Mouse (Mus musculus): ENCODE results near the gene Itgb2l. TPM values are rescaled to one million over a fixed set of nuclear protein-coding genes. Genes with fewer than 3 reads are reported as not detected.

The Itgb2l gene
- polyA plus RNA-seq, 1 experiment from 2014 or later: not detected

DNA sequence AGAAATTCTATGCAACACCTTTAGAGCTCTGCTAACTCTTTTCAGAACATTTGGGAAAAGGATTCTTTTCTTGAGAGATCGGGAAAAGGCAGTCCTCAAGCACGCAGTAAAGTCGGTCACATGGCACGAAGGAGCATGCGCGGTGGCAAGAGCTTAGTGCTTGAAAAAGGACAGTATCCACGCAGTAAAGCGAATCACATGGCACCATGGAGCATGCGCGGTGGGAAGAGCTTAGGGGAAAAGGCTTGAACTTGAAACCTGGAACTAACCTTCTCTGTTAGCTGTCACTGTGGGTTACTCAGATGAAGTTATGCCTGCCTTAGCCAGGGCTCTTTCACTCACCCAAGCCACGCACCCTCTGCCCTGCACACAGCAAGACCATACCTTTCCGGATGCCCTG is 62.0 kb downstream of the Itgb2l start:
- Histone ChIP-seq H3K4me2 (replicated peaks) (no peak overlapping the region), H3K36me3 (no peaks in the 10 kb centered on the region), H3K27ac (no peak overlapping the region), H3K9ac (no peak overlapping the region), H3K4me1 (0 out of 2 replicates have a peak, but pooled peaks cover 4% of the 10 kb centered on the region), H3K27me3 (no peaks in the 10 kb centered on the region), H3K9me3 (no peaks in the 10 kb centered on the region), H3K4me3 (no peak overlapping the region)
- WGBS: 89% methylated on average over 12 of the region's 12 CpGs
- no peak for ATAC-seq (ENCODE audit: low FRiP score, low read depth)

GRCm38 (mm10) chr16:96378111-96378510 is 65.3 kb downstream of the Itgb2l start:
- no peak overlapping the region for H3K4me3 ChIP-seq
- H3K27me3 ChIP-seq: no peaks in the 10 kb centered on the region
- no peaks in the 10 kb centered on the region for H3K9me3 ChIP-seq
- 85% methylated on average over 10 of the region's 10 CpGs for WGBS
- 0 out of 2 replicates have a peak, but pooled peaks cover 4% of the 10 kb centered on the region for H3K4me1 ChIP-seq
- no peak overlapping the region for H3K27ac ChIP-seq
- ATAC-seq (ENCODE audit: low FRiP score, low read depth): no peak
- H3K4me2 ChIP-seq (replicated peaks): no peak overlapping the region
- no peaks in the 10 kb centered on the region for H3K36me3 ChIP-seq
- no peak overlapping the region for H3K9ac ChIP-seq

GRCm38 (mm10) chr16:96376342-96376741 is 67.1 kb downstream of the Itgb2l start:
- no peaks in the 10 kb centered on the region for H3K27me3 ChIP-seq
- H3K9me3 ChIP-seq: no peaks in the 10 kb centered on the region
- WGBS: 5% methylated on average over 7 of the region's 7 CpGs
- H3K36me3 ChIP-seq: no peaks in the 10 kb centered on the region
- no peak overlapping the region for H3K4me3 ChIP-seq
- no peak overlapping the region for H3K4me2 ChIP-seq (replicated peaks)
- ATAC-seq (ENCODE audit: low FRiP score, low read depth): peak; percentile 88
- H3K27ac ChIP-seq: no peak overlapping the region
- H3K9ac ChIP-seq: no peak overlapping the region
- 0 out of 2 replicates have a peak, but pooled peaks cover 4% of the 10 kb centered on the region for H3K4me1 ChIP-seq

GRCm38 (mm10) chr16:96375538-96375937 is 67.9 kb downstream of the Itgb2l start:
- Histone ChIP-seq H3K9ac (no peak overlapping the region), H3K4me1 (0 out of 2 replicates have a peak, but pooled peaks cover 4% of the 10 kb centered on the region), H3K4me3 (no peak overlapping the region), H3K4me2 (replicated peaks) (no peak overlapping the region), H3K36me3 (no peaks in the 10 kb centered on the region), H3K27me3 (no peaks in the 10 kb centered on the region), H3K27ac (no peak overlapping the region), H3K9me3 (no peaks in the 10 kb centered on the region)
- 77% methylated on average over 7 of the region's 7 CpGs for WGBS
- no peak for ATAC-seq (ENCODE audit: low FRiP score, low read depth)

DNA sequence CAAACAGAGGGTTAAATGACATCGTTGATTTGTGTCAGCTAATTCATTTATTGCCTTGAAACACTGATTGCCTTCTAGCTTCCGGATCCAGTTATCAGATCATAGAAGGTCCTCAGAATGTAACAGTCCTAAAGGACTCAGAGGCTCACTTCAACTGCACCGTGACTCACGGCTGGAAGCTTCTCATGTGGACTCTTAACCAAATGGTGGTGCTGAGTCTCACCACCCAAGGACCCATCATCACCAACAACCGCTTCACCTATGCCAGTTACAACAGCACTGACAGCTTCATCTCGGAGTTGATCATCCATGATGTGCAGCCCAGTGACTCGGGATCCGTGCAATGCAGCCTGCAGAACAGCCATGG is 70.7 kb downstream of the Itgb2l start:
- no peak overlapping the region for H3K27ac ChIP-seq
- H3K4me3 ChIP-seq: no peak overlapping the region
- no peaks in the 10 kb centered on the region for H3K36me3 ChIP-seq
- H3K4me2 ChIP-seq (replicated peaks): no peak overlapping the region
- 67% methylated on average over 8 of the region's 8 CpGs for WGBS
- H3K9ac ChIP-seq: no peak overlapping the region
- 0 out of 2 replicates have a peak, but pooled peaks cover 4% of the 10 kb centered on the region for H3K4me1 ChIP-seq
- H3K9me3 ChIP-seq: no peaks in the 10 kb centered on the region
- no peaks in the 10 kb centered on the region for H3K27me3 ChIP-seq
- ATAC-seq (ENCODE audit: low FRiP score, low read depth): no peak

Other genes starting within 250 kb of the Itgb2l start
- 6.4 and 9.1 TPM in 2 replicates for gene Sh3bgr, start 243.2 kb downstream of the Itgb2l start, polyA plus RNA-seq (2015; fragmentation: Nextera tagmentation; extraction: Ambion mirVana)
- gene B3galt5, start 207.8 kb downstream of the Itgb2l start, polyA plus RNA-seq (2015; fragmentation: Nextera tagmentation; extraction: Ambion mirVana): 0.23 and 0.24 TPM in 2 replicates
- gene Pcp4, start 24.0 kb upstream of the Itgb2l start, polyA plus RNA-seq (2015; fragmentation: Nextera tagmentation; extraction: Ambion mirVana): 15.9 and 16.0 TPM in 2 replicates